Mouse (Mus musculus): ENCODE measurements around the gene Gm15140.
"Not testable (repeated sequence)": the region's sequence is repeated elsewhere in the genome, so short reads cannot be mapped to it uniquely, and the experiment has no call there.

Gene Gm15140

GRCm38 (mm10) chrX:154120585-154120984 lies at the start of gene Gm15140:
Gene Gm15140 (minus strand): TSS chrX:154120685.
- not testable (repeated sequence) for DNase-seq

All from kidney, adult 8-10 months (tissue).